Mouse (Mus musculus) olfactory bulb, adult 2 months (tissue): ENCODE measurements at regions not wholly inside any gene's neighbourhood (a gene's known extent, or its start where the extent isn't known, plus 50 kb on each side); places are given as distances from the start of the nearest gene placed in this dataset.

Source experiments
- H3K27ac ChIP-seq: fragments of 200-500 bp; 2 replicates; pipeline ENCODE4 v1.5.1; 2012; ENCODE audit warnings: low read depth, low read length; ENCODE audit not compliant: insufficient read depth
- H3K4me1 ChIP-seq: fragments of 200-500 bp; 2 replicates; pipeline ENCODE4 v1.6.1; 2012; ENCODE audit warnings: low read length; ENCODE audit not compliant: control insufficient read depth, insufficient read depth
- H3K4me3 ChIP-seq: fragments of 200-500 bp; 2 replicates; pipeline ENCODE4 v1.5.1; 2012; ENCODE audit warnings: mild to moderate bottlenecking, low read depth, low read length, moderate library complexity; ENCODE audit not compliant: insufficient read depth
- CTCF ChIP-seq: fragments of 200-500 bp; IDR thresholded peaks from 2 replicates; pipeline ENCODE4 v1.5.1; 2012; ENCODE audit warnings: low read depth, mild to moderate bottlenecking, low read length, moderate library complexity; ENCODE audit not compliant: insufficient read depth
- POLR2A ChIP-seq: fragments of 200-500 bp; IDR thresholded peaks from 2 replicates; pipeline ENCODE4 v1.6.1; 2012; ENCODE audit warnings: mild to moderate bottlenecking, low read depth, low read length, moderate library complexity; ENCODE audit not compliant: insufficient read depth
- WGBS: fragments of 180-500 bp; shearing (Covaris S2); methylation state at CpG from one replicate; pipeline ENCODE4 v1.1.7; 2018; 5-methylcytosine and 5-hydroxymethylcytosine counted together

DNA sequence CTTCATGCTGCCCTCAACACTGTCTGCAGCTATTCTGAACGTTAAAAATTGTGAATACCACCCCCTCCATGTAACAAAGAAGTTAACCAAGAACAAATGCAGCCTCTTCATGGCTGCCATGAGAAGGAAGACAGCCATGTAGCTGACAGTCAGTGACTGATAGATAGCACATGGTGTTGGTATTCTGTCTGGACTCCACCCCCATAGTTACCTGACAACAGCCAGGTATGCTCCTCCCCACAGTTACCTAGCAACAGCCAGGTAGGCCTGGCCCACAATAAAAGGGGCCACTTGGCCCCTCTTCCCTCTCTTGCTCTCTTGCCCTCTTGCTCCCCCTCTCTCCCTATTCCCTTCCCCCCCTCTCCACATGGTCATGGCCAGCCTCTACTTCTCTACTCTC lies 107.1 kb upstream of the Ifne start:
- no peaks in the 10 kb centered on the region for H3K4me1 ChIP-seq

DNA sequence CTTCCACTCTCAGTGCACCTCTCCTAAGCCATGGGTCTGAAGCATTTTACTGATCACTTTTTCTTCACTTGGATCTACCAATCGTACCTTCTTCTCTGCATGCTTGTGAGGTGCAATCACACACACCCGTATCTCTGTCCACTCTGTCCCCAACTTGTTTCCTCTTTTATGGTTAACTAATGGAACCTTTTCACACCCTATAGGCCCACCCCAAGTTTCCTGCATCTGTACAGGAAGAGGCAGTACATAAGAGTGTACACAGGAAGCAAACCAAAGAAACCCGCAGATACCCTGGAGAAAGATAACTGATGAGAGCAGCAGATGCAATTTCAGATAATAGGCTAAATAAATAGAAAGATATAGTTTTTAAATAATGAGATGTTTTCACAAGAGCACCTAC lies 102.5 kb upstream of the Ifne start:
- Histone ChIP-seq H3K27ac (no peak overlapping the region), H3K4me1 (no peaks in the 10 kb centered on the region), H3K4me3 (no peak overlapping the region)
- WGBS, result 96% methylated on average over 3 of the region's 3 CpGs
- no peak for TF ChIP-seq POLR2A
- no peak for TF ChIP-seq CTCF

More for the DNA sequence above, 107.1 kb upstream of the Ifne start:
- H3K4me3 ChIP-seq, result no peak overlapping the region
- TF ChIP-seq POLR2A (no peak), CTCF (no peak)
- no peak overlapping the region for H3K27ac ChIP-seq
- 59% methylated on average over 1 of the region's 1 CpGs for WGBS

DNA sequence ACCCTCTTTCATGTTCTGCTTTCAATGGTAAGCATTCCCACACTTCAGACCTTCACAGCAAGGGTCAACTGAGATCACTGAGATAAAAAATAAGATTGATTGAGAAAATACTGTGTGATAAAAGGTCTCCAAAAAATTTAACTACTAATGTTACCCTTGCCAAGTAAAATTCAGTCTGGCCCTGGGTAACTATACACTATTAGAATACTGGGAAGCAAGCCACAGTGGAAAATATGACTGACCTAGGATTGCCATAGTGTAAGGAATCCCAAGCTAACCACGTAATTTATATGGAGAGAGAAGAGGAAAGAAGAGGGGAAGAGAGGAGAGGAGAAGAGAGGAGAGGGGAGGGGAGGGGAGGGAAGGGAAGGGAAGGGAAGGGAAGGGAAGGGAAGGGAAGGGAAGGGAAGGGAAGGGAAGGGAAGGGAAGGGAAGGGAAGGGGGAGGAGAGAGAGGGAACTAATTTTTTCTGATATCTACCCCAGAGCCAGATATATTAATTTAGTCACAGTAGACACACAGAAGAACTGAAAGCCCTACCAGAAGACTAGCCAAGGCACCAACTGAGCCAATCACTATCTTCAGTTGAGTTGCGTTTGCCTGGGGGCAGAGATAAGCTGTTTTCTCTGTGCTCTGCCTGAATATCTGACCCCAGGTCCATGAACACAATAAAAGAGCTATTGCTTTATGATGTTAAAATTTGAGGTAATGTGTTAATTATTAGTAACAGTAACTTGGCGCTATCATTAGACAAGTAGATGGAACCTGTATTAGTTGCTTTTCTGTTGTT lies 97.3 kb upstream of the Ifne start:
- WGBS, result 78% methylated on average over 3 of the region's 3 CpGs

DNA sequence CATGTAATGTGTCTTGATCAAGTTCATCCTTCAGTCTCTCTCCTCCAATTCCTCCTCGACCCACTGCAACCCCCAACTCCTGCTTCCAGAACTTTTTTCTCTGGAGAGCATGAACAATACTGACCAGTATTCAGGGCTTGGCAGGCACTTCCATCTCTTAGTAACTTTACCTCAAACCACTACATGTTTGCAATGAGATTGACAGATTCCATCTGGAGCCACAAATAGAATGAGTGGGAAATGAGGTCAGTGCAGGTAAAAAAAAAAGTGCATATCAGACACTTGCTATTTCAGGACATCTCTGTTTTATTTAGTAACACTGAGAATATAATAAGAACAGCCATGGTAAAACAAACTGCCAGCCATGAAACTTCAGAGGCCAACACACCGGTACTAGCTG lies 94.5 kb upstream of the Ifne start:
- H3K4me1 ChIP-seq, result no peaks in the 10 kb centered on the region
- H3K27ac ChIP-seq, result no peak overlapping the region
- TF ChIP-seq POLR2A (no peak), CTCF (no peak)
- WGBS, result 71% methylated on average over 2 of the region's 2 CpGs
- H3K4me3 ChIP-seq, result no peak overlapping the region

More for the DNA sequence above, 97.3 kb upstream of the Ifne start:
- Histone ChIP-seq H3K27ac (no peak overlapping the region), H3K4me3 (no peak overlapping the region), H3K4me1 (no peaks in the 10 kb centered on the region)
- TF ChIP-seq POLR2A, result no peak
- TF ChIP-seq CTCF, result no peak

DNA sequence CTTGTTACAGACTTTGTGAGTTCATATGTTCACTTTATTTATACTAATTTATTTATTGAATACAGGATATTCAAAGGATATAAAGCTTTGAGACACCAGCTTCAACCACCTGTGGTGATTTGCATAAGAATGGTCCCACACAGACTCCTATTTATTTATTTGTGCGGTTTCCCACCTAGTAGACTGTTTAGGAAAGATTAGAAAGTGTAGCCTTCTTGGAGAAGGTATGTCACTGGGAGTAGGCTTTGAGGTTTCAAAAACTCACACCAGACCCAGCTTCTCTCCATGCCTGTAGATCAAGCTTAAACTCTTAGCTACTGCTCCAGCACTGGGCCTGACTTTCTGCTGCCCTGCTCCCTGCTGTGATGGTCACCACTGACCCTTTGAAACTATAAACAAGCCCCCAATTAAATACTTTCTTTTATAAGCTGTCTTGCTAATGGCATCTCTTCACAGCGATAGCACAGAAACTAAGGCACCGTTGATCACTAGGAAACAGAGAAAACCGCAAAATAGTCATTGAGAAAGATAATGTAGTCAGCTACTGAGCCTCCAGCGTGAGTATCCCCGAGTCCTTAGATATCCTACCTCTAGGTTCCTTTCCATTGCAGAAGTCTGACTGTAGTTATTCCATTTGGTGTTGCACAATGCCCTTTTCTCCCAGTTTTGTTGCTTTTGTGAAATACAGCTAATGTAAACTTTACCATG lies 89.3 kb upstream of the Ifne start:
- Histone ChIP-seq H3K4me3 (no peak overlapping the region), H3K27ac (no peak overlapping the region), H3K4me1 (no peaks in the 10 kb centered on the region)
- 37% methylated on average over 6 of the region's 6 CpGs for WGBS
- TF ChIP-seq POLR2A, result no peak

DNA sequence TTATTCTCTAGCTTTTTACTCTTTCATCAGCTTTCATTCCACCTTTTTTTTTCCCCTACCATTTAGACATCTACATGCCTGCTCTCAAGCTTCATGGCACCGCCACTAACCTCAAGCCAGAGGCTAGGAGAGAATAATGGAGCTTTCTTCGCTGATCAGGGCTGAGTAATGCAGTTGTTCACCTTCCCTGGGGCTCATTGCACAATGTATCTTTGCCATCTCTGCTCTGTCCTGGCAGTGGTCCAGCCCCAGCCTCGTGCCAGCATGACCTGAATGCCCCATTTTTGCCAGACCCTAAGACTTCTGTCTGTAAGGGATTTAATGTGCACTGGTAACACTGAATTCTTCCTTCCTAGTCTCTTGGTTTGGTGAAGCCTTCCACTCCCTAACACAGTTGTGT lies 79.6 kb upstream of the Ifne start:
- Histone ChIP-seq H3K4me3 (no peak overlapping the region), H3K27ac (no peak overlapping the region), H3K4me1 (no peaks in the 10 kb centered on the region)
- no peak for TF ChIP-seq CTCF
- no peak for TF ChIP-seq POLR2A
- WGBS, result 49% methylated on average over 3 of the region's 3 CpGs

DNA sequence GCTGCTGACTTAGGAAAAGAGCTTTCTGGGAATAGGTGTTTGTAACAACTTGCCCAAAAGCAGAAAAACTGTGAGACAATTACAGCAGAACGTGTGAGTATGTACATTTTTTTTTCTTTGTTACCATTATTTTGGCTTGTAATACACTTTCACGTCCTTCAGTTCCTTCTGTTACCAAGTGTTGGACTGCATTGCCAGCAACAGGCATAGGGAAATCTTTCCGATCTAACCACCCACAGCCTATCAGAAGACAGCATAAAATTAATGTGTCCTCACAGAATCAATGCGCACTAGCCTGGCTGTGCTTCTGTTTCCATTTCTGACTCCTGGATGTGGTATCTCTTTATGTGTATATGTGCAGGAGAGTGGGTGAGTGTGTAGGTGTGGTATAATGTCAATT lies 76.6 kb upstream of the Ifne start:
- Histone ChIP-seq H3K27ac (no peak overlapping the region), H3K4me3 (no peak overlapping the region), H3K4me1 (no peaks in the 10 kb centered on the region)
- WGBS, result 24% methylated on average over 4 of the region's 4 CpGs
- TF ChIP-seq POLR2A, result no peak

DNA sequence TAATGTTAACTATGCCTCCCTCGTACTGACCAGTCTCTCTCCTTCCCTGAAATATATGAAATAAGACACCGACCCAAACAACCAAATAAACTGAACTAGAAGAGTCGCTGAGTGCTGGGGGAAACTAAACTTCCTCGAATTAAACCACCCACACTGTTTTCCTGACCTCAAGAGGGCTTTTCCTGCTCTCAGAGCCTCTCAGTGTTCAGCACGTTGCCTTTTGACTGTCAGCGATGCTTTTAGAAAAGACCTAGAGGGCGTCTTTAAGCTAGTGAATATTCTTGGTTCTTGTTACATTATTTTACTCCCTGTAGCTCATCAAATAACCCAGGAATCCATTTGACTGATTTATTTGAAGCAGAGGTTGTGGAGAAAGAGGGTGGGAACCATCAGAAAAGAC lies 76.2 kb upstream of the Ifne start:
- H3K4me3 ChIP-seq, result no peak overlapping the region
- WGBS, result 34% methylated on average over 7 of the region's 7 CpGs

DNA sequence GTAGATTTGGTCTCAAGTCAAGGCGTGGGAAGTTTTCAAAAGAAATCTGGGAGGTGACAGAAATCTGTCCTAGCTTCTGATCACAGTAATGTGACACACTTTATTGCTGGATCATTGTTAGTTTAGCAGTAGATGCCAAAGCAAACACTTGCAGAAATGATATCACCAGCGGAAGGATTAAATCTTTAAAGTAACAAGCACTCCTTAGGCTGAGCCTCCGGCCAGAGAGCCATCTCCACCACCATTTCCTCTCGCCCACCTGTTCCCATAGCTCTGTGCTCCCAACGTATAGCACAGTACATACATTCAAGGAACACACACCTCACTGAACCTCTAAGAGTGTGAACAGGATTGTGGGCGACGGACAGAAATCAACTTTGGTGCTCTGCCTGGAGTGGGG lies 75.6 kb upstream of the Ifne start:
- Histone ChIP-seq H3K27ac (no peak overlapping the region), H3K4me1 (no peaks in the 10 kb centered on the region), H3K4me3 (no peak overlapping the region)
- TF ChIP-seq CTCF (no peak), POLR2A (no peak)
- WGBS, result 89% methylated on average over 7 of the region's 7 CpGs

More for the DNA sequence above, 76.2 kb upstream of the Ifne start:
- H3K27ac ChIP-seq, result no peak overlapping the region
- H3K4me1 ChIP-seq, result no peaks in the 10 kb centered on the region
- TF ChIP-seq CTCF, result no peak
- no peak for TF ChIP-seq POLR2A
